Mouse (Mus musculus): ENCODE results near the gene Igdcc3.

Igdcc3 gene

GRCm38 (mm10) chr9:65177497-65177896 is 36.5 kb downstream of the Igdcc3 start:
- DNase-seq (ENCODE audit: low spot score in 2 of 2) = no peak

- no peak for DNase-seq (ENCODE audit: low spot score in 2 of 2)
These were observed 36.9 kb downstream of the Igdcc3 start for GRCm38 (mm10) chr9:65177912-65178311.

GRCm38 (mm10) chr9:65178336-65179213 is 37.6 kb downstream of the Igdcc3 start:
- DNase-seq (ENCODE audit: low spot score in 2 of 2) = no peak

- DNase-seq (ENCODE audit: low spot score in 2 of 2) = no peak
These were observed 39.0 kb downstream of the Igdcc3 start for GRCm38 (mm10) chr9:65179817-65180624.

GRCm38 (mm10) chr9:65188599-65188998 is 47.6 kb downstream of the Igdcc3 start:
- peak; percentile 70 to 80 for DNase-seq (ENCODE audit: low spot score in 2 of 2)

GRCm38 (mm10) chr9:65190306-65190705 is 49.3 kb downstream of the Igdcc3 start:
- DNase-seq (ENCODE audit: low spot score in 2 of 2) = no peak

GRCm38 (mm10) chr9:65191389-65191754 is 50.4 kb downstream of the Igdcc3 start:
- DNase-seq (ENCODE audit: low spot score in 2 of 2) = no peak

- DNase-seq (ENCODE audit: low spot score in 2 of 2) = no peak
These were observed 50.9 kb downstream of the Igdcc3 start for GRCm38 (mm10) chr9:65191755-65192469.

GRCm38 (mm10) chr9:65193214-65193613 is 52.2 kb downstream of the Igdcc3 start:
- no peak for DNase-seq (ENCODE audit: low spot score in 2 of 2)

- no peak for DNase-seq (ENCODE audit: low spot score in 2 of 2)
These were observed 54.1 kb downstream of the Igdcc3 start, which contains the start of gene Parp16 for GRCm38 (mm10) chr9:65195053-65195452. Parp16 (plus strand) TSS chr9:65195353.

- DNase-seq (ENCODE audit: low spot score in 2 of 2) = peak; percentile 66 to 68
These were observed 54.6 kb downstream of the Igdcc3 start for GRCm38 (mm10) chr9:65195621-65195981.

- DNase-seq (ENCODE audit: low spot score in 2 of 2) = peak in 1 of 2 experiments; percentile 32
These were observed 55.2 kb downstream of the Igdcc3 start for GRCm38 (mm10) chr9:65195982-65196737.

GRCm38 (mm10) chr9:65196738-65197569 is 56.0 kb downstream of the Igdcc3 start:
- DNase-seq (ENCODE audit: low spot score in 2 of 2) = peak; percentile 93 to 95

- no peak for DNase-seq (ENCODE audit: low spot score in 2 of 2)
These were observed 56.8 kb downstream of the Igdcc3 start for GRCm38 (mm10) chr9:65197826-65198225.

- DNase-seq (ENCODE audit: low spot score in 2 of 2) = no peak
These were observed 58.7 kb downstream of the Igdcc3 start for GRCm38 (mm10) chr9:65199723-65200122.

- DNase-seq (ENCODE audit: low spot score in 2 of 2) = no peak
These were observed 59.6 kb downstream of the Igdcc3 start for GRCm38 (mm10) chr9:65200606-65201005.

GRCm38 (mm10) chr9:65201021-65201380 is 60.0 kb downstream of the Igdcc3 start:
- no peak for DNase-seq (ENCODE audit: low spot score in 2 of 2)

GRCm38 (mm10) chr9:65201381-65202164 is 60.6 kb downstream of the Igdcc3 start:
- DNase-seq (ENCODE audit: low spot score in 2 of 2) = peak; percentile 82 to 83

- no peak for DNase-seq (ENCODE audit: low spot score in 2 of 2)
These were observed 61.3 kb downstream of the Igdcc3 start for GRCm38 (mm10) chr9:65202165-65202754.
